Mouse (Mus musculus): ENCODE measurements around the gene Hist1h2bq. TPM values are rescaled to one million over a fixed set of nuclear protein-coding genes. Genes with fewer than 3 reads are reported as not detected.
"Not testable (repeated sequence)": the region's sequence is repeated elsewhere in the genome, so short reads cannot be mapped to it uniquely, and the experiment has no call there.

Gene Hist1h2bq
- total RNA-seq, 2 experiments from 2014 or later: 108 to 110 TPM

DNA sequence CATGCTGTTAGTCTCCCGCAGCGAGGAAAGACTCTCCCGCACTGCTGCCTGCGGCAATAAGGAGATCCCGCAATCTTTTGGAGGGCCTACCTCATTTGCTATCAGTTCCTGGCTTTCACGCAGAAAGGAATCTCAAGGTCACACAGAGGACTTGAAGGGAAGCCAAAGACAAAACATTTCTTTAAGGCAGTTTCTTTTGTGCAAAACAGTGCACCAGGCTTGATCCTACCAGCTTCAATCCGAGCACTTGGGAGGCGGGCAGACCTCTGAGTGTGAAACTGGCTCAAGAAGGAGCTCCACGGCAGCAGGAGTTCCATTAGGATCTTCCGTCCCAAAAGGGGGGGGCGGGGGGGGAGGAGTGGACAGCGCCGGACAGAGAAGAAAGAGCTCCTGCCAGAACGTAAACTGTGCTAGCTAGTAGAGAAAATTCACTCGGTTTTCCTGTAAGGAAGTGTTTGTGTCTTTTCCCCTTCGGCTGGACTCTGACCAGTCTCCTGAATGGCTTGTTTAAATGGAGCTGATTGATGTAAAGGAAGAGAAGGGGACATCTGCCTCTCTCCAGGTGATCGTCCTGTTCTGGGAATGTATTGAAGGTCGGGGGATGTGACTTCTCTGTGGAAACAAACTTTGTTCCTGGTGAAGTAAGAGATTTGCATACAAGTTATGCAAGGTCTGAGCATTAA, 19.3 kb downstream of the Hist1h2bq start:
- intact Hi-C loops (cut with DNase I): no loop called here
- peak; percentile 19 for DNase-seq

DNA sequence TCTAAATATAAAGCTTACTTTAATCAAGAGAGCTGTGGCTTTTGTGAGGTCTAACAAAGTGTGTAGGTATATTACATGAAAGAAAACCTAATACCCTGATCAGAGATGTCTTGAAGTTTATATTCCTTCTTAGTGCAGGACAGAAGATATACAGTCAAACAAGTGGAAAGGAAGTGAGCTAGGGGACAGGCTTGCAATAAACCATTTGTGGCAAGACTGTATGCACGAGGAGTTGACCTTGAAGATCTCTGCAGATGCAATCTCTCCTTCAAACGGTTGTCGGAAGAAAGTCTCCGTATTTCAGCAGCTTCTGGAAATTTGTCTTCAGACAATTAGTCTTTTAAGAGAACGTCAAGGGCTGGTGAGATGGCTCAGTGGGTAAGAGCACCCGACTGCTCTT, 20.1 kb downstream of the Hist1h2bq start:
- DNase-seq: no peak
- intact Hi-C loops (cut with DNase I): no loop called here

DNA sequence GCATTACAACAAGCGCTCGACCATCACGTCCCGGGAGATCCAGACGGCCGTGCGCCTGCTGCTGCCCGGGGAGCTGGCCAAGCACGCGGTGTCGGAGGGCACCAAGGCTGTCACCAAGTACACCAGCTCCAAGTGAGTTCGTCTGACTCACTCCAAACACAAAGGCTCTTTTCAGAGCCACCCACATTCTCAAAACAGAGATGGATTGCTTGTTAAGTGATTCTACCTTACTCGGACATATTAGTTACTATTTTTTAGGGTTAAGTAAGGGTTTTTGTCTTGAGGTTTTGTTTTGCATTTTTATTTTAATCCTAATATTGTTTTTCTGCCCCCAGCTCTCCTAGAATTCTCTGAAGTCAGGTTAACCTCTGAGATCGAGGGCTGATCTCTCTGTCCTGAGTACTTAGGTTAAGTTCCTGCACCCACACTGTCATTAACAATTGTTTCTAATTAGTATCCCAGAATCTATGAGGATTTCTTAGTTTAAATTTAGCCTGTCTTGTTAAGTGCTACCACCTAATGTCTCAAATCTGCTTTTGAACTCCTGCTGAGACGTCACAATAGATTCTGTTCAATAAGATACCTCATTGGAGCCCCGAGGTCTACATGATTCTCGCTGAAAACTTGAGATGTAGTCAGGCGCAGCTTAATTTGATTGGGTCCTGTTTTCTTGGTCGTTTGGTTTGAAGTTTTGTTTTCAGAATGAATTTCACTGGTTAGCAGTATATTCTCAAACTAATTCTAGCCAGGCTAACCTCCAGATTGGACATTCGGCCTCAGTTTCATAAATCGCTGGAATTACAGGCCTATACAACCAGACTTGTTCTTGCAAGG, 22.0 kb downstream of the Hist1h2bq start:
- no peak for DNase-seq
- intact Hi-C loops (cut with DNase I): no loop called here

DNA sequence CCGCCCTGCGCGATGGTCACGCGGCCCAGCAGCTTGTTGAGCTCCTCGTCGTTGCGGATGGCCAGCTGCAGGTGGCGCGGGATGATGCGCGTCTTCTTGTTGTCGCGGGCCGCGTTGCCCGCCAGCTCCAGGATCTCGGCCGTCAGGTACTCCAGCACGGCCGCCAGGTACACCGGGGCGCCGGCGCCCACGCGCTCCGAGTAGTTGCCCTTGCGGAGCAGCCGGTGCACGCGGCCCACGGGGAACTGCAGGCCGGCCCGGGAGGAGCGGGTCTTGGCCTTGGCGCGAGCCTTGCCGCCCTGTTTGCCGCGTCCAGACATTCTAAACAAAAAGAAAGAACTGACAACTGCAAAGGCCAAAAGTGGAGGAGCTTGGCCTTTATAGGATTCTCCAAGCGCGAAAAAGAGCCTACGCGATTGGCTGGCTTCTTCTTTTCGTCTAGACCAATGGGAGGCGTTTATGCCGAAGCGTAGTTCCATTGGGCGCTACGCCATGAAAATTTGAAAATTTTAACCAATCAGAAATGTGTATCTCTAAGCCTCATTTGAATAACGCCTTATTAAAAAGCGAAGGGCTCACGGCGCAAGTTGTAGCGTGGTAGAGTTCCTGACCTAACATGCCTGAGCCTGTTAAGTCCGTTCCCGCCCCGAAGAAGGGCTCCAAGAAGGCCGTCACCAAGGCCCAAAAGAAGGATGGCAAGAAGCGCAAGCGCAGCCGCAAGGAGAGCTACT, 22.9 kb downstream of the Hist1h2bq start, which contains the start of the genes Hist1h2an and Hist1h2bp:
TSS of gene Hist1h2an (minus strand) at position 320 of the 731 bp plus-strand sequence.
TSS of gene Hist1h2bp (plus strand) at position 563 of the 731 bp plus-strand sequence.
- intact Hi-C loops (cut with DNase I): not testable (repeated sequence)
- DNase-seq: peak; percentile 81

DNA sequence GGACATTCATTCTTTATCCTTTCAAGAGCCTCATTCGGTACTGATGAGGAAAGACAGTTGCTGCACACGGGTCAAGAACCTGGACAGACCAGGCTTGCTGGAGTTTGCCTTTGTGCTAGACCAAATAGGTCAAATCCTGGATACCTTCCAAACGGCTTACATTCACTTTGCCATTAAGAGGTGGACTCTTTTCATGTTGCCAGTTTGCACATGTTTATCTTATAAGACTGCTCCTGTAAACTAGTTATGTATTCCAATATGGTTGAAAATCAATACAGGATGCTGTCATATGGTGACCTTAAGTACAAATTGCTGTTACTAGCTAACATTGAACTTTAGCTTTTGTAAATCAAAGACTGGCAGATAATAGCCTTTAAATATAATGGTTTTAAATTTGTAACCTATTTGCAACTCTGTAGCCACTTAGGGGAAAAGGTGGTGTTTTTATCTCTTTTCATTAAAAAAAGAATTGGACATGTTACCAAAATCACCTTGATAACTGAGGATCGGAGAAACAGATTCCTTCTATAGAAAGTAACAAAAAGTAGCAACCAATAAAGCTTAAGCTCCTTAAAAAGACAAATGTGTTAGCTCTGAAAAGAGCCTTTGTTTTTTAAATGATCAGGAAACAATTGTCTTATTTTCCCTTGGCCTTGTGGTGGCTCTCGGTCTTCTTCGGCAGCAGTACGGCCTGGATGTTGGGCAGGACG, 23.7 kb downstream of the Hist1h2bq start:
- intact Hi-C loops (cut with DNase I): no loop called here
- no peak for DNase-seq

DNA sequence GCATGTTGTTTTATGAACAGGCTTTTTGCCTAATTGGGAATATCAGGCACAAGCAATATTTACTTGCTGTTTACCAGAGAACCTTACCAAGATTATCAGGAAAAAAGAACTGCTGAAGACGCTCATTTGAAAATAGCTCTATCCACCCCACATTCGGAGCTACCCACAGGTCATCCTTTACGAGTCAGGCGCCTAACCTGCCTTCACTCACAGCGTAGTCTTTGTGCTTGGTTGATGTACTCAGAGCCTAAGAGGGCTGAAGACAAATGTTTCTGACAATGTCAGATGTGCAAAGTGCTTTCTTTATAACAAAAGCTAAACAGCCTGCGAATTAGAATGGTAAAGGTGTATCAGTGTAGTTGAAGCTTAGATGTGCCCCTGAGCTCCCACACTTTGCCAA, 25.7 kb downstream of the Hist1h2bq start:
- no peak for DNase-seq
- intact Hi-C loops (cut with DNase I): no loop called here

DNA sequence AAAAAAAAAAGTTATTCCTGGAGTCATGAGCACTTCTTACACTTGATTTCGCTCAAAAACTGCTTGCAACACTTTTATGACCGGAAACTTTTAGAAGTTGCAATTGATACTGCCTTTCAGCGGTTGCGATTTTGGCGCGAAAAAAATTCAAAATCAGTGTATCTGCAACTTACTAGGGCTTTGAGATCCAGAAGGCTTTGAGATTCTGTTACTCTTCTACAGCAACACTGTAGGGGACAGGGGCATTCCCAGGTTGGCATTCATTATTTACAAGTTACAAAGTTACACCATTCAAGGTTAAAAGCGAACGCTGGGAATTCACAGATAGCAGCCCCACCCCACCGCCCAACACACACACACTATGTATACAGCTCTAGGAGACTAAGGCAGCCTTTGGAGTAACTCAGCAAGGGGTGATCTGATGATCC, 26.2 kb downstream of the Hist1h2bq start:
- peak; percentile 35 for DNase-seq
- intact Hi-C loops (cut with DNase I): no loop called here

DNA sequence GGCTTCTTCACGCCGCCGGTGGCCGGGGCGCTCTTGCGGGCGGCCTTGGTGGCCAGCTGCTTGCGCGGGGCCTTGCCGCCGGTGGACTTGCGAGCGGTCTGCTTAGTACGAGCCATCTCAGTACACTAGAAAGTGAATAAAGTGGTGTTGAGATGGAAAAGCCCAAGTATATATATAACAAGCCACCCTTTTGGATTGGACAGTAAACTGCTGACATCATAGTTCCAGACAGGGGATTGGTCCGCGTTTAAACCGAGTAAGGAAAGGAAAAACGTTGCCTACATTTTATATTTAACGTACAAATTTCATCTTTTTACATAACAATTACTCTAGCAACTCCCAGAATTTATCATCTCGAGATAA, 26.8 kb downstream of the Hist1h2bq start, which contains the start of gene Hist1h3i:
TSS of gene Hist1h3i (minus strand) at position 116 of the 363 bp plus-strand sequence.
- intact Hi-C loops (cut with DNase I): no loop called here
- DNase-seq: peak; percentile 27

DNA sequence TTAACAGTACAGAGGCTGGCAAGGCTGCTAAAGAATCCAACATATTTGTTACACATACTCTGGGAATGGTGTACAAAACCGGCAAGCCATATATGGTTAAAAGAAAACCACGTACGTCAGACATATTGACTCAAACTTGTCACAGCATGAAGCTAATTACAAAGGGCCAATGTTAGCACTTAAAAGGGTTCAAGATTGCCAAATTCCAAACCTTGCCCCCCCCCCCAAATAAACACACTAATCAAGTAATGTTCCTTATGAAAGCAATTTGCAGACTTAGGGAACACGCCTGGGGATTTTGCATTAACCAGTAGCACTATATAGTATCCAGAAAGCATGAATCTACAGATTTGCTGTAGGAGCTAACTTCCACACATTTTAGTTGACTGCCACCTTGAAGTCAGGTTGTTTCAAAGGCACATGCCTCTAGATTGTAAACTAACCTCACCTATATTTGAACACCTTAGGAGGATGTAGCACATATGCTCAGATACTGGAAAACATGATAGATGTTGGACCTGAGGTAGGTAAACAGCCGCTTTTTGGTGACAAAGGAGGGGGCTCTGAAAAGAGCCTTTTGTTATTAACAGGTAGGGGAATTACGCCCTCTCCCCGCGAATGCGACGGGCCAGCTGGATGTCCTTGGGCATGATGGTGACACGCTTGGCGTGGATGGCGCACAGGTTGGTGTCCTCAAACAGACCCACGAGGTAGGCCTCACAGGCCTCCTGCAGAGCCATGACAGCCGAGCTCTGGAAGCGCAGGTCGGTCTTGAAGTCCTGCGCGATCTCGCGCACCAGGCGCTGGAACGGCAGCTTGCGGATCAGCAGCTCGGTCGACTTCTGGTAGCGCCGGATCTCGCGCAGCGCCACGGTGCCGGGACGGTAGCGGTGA, 27.4 kb downstream of the Hist1h2bq start:
- DNase-seq; intact Hi-C loops (cut with DNase I): not testable (repeated sequence)

DNA sequence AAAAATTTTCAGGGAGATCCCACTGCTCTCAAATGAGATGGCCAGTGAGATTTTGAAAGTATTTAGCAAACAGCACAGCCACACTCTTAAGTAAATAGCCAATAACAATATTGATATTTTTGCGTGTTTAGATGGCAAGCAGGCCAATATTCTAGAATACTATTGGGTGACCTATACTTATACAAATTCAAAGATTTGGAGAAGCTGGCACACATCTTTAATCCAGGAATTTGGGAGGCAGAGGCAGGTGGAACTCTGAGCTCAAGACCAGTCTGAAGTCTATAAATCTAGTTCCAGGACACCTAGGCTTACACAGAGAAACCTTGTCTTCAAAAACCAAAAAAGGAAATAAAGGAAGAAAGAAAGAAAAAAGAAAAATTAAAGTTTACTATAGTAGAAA, 28.4 kb downstream of the Hist1h2bq start:
- intact Hi-C loops (cut with DNase I): no loop called here
- no peak for DNase-seq

DNA sequence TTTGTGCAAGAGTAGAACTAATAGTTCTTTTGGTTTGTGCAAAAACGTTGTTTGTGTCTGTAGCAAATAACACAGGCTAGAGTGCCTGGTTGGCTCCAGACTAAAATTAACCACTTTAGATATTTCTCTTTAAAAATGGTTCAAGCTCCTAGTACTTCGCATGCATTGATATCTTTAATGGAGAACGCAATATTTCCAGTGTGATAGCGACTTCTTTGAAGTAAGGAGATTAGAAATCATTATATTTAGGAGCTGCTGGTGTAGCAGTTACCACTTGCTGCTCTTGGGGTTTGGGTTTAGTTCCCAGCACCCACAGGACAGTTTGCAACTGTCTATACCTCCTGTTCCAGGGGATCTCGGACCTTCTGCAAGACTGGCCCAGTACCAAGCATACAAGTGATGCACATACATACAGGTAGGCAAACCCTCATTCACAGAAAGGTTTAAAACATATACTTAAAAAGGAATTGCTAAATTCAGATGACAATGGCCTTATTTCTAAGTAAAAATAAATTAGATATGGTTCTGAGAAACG, 28.9 kb downstream of the Hist1h2bq start:
- no peak for DNase-seq
- intact Hi-C loops (cut with DNase I): no loop called here

DNA sequence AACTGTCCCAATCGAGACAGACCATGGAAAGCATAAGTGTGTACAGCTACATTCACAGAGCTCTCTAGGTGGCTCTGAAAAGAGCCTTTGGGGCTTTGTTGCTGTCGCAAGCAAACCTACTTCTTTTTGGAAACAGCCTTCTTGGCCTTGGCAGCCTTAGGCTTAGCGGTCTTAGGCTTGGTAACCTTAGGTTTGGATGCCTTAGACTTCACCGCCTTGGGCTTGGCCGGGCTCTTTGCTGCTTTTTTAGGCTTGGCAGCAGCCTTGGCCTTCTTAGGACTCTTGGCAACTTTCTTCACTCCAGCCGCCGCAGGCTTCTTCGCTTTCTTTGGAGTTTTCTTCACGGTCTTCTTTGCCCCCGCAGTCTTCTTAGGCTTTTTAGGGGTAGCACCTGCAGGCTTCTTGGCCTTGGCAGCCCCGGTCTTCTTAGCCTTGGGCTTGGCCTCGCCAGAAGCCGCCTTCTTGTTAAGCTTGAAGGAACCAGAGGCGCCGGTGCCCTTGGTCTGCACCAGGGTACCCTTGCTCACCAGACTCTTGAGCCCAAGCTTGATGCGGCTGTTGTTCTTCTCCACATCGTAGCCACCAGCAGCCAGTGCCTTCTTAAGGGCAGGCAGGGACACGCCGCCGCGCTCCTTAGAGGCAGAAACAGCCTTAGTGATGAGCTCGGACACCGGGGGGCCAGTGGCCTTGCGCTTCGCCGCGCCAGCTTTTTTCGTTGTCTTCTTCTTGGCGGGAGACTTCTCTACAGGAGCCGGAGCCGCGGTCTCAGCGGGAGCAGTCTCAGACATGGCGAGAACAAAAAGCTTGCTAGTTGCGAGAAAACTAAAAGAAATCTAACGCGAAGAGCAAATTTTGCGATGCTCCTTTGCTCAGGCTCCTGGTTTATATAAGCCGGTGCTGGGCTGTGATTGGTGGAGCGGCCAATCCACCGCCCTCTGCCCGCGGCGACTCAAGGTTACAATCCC, 29.9 kb downstream of the Hist1h2bq start, which contains the start of gene Hist1h1b:
TSS of gene Hist1h1b (minus strand) at position 859 of the 965 bp plus-strand sequence.
- intact Hi-C loops (cut with DNase I): no loop called here
- peak; percentile 65 for DNase-seq

DNA sequence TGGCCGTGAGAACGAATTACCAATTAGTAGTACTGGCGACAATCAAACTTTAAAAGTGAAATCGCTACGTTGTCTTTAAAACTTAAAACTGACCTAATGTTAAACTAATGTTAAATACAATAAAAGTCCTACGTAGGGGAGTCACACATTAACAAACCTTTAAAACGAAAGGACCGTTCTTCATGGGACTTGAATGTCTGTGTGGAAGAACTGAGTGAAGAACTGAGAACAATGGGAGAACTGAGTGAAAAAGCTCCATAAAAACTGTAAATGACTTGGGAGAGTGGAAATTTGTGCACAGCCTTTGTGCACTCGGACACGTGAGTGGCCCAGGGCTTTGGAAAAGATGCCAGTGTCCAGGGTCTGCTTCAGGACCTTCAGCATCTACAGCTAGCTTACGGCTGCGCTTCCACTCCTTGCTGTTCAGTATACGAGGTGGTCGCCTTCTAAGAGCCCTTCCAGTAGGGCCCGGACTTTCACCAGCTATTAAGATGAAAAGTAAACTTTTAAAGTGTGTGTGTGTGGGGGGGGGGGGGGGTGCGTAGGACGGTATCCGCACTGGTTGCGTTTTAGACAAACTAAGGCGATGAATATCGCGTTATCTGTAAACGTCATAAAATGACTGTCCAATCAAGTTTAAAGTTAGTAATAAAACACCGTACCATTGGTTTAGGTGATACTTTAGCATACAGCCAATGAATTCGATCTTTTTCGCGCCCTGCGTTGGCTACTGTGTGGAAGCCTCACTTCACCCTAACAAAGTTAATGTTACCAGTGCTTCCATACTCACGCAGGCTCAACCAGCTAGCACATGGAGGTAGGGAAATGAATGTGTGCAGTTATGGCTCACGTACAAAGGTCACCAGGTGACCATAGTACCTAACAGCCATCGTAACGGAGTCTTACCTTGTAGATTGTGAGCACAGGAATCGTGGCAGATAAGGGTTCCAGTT, 30.9 kb downstream of the Hist1h2bq start:
- DNase-seq: peak; percentile 64
- intact Hi-C loops (cut with DNase I): no loop called here
